Mouse (Mus musculus): ENCODE data around the gene Rae1. TPM values are rescaled to one million over a fixed set of nuclear protein-coding genes. Genes with fewer than 3 reads are reported as not detected.

The Rae1 gene
- polyA plus RNA-seq, 1 experiment from 2014 or later, result 118 TPM

GRCm38 (mm10) chr2:173056882-173057315 lies 57.0 kb downstream of the Rae1 start:
- Histone ChIP-seq H3K27ac (no peak overlapping the region), H3K4me1 (no peaks in the 10 kb centered on the region), H3K4me3 (no peak overlapping the region), H3K27me3 (replicated peaks) (no peaks in the 10 kb centered on the region), H3K4me2 (no peak overlapping the region), H3K9me3 (no peaks in the 10 kb centered on the region), H3K36me3 (replicated peaks) (no peaks in the 10 kb centered on the region), H3K9ac (no peak overlapping the region)
- whole genome bisulfite sequencing, result 80% methylated on average over 11 of the region's 11 CpGs
- no peak for ATAC-seq (replicated peaks)

- Histone ChIP-seq H3K4me3 (no peak overlapping the region), H3K36me3 (replicated peaks) (no peaks in the 10 kb centered on the region), H3K27me3 (replicated peaks) (no peaks in the 10 kb centered on the region), H3K9me3 (no peaks in the 10 kb centered on the region), H3K9ac (no peak overlapping the region), H3K4me2 (no peak overlapping the region), H3K4me1 (no peaks in the 10 kb centered on the region), H3K27ac (no peak overlapping the region)
- no peak for ATAC-seq (replicated peaks)
- 73% methylated on average over 10 of the region's 10 CpGs for WGBS
These were observed 57.7 kb downstream of the Rae1 start for GRCm38 (mm10) chr2:173057623-173058022.

DNA sequence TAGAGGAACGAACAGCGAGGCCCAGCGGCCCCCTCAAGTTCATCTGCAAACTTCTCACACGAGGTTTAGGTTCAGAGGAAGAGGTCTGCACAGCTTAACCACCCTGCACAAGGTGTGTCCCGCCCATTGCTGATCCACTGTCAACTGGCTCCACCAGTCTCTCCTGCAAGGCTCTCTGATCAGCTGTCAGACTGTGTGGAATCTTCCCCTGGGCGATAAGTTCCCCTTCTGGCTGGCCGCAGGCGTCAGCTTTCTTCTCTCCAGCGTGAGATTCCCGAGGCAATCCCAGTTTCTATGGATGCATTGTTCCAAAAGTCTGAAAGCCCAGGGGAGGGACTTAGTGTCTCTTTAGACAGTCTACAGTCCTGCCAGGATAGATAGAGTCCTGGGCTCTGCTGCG lies 58.3 kb downstream of the Rae1 start:
- 38% methylated on average over 11 of the region's 11 CpGs for WGBS

GRCm38 (mm10) chr2:173060450-173060849 lies 60.5 kb downstream of the Rae1 start:
- WGBS, result 90% methylated on average over 9 of the region's 9 CpGs
- Histone ChIP-seq H3K27ac (no peak overlapping the region), H3K4me2 (no peak overlapping the region), H3K4me1 (no peaks in the 10 kb centered on the region), H3K9me3 (no peaks in the 10 kb centered on the region), H3K4me3 (no peak overlapping the region), H3K36me3 (replicated peaks) (no peaks in the 10 kb centered on the region), H3K9ac (no peak overlapping the region), H3K27me3 (replicated peaks) (no peaks in the 10 kb centered on the region)
- no peak for ATAC-seq (replicated peaks)

More for the DNA sequence above, 58.3 kb downstream of the Rae1 start:
- H3K27me3 ChIP-seq (replicated peaks), result no peaks in the 10 kb centered on the region
- no peak overlapping the region for H3K4me3 ChIP-seq
- no peaks in the 10 kb centered on the region for H3K9me3 ChIP-seq
- no peak overlapping the region for H3K4me2 ChIP-seq
- H3K27ac ChIP-seq, result no peak overlapping the region
- no peak for ATAC-seq (replicated peaks)
- no peaks in the 10 kb centered on the region for H3K4me1 ChIP-seq
- H3K36me3 ChIP-seq (replicated peaks), result no peaks in the 10 kb centered on the region
- no peak overlapping the region for H3K9ac ChIP-seq

- Histone ChIP-seq H3K4me3 (no peak overlapping the region), H3K9ac (no peak overlapping the region), H3K36me3 (replicated peaks) (no peaks in the 10 kb centered on the region), H3K4me1 (no peaks in the 10 kb centered on the region), H3K27ac (no peak overlapping the region), H3K27me3 (replicated peaks) (no peaks in the 10 kb centered on the region), H3K9me3 (no peaks in the 10 kb centered on the region), H3K4me2 (no peak overlapping the region)
- 79% methylated on average over 15 of the region's 15 CpGs for WGBS
- ATAC-seq (replicated peaks), result no peak
These were observed 61.8 kb downstream of the Rae1 start for GRCm38 (mm10) chr2:173061443-173062351.

DNA sequence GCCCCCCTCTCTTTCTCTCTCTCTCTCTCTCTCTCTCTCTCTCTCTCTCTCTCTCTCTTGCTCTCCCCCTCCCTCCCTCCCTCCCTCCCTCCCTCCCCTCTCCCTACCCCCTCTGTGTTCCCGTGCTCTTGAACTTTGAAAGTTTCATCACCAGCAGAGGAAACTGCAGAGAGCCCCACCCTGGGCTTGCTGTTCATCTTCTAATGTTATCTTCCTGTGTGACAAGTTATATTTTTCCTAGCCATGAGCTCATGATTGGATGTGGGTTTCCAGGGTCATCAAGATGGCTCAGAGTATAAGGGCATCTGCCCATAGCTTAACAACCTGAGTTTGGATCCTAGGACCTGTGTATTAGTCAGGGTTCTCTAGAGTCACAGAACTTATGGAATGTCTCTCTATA lies 63.3 kb downstream of the Rae1 start:
- H3K27me3 ChIP-seq (replicated peaks), result no peaks in the 10 kb centered on the region
- H3K9me3 ChIP-seq, result no peaks in the 10 kb centered on the region
- no peak overlapping the region for H3K4me3 ChIP-seq
- H3K4me2 ChIP-seq, result no peak overlapping the region
- H3K36me3 ChIP-seq (replicated peaks), result no peaks in the 10 kb centered on the region
- WGBS, result 100% methylated on average over 1 of the region's 1 CpGs
- H3K27ac ChIP-seq, result no peak overlapping the region
- no peak overlapping the region for H3K9ac ChIP-seq
- H3K4me1 ChIP-seq, result no peaks in the 10 kb centered on the region
- no peak for ATAC-seq (replicated peaks)

DNA sequence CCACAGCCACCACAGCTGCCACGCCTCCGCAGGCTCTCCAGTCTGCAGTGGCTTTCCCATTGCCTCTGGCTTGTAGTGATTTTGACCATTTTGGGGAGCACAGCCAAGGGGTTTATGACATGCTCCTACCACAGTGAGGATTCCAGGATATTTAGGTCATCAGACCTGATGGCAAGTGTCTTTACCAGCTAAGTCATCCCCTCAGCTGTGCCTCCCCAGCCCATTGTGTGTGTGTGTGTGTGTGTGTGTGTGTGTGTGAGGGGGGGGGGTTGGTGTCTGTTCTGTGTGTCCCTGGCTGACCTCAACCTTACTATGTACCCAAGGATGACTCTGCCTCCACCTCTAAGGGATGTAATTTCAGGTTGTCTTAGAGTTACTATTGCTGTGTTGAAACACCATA lies 64.9 kb downstream of the Rae1 start:
- Histone ChIP-seq H3K9me3 (no peaks in the 10 kb centered on the region), H3K4me3 (no peak overlapping the region), H3K27me3 (replicated peaks) (no peaks in the 10 kb centered on the region), H3K4me1 (no peaks in the 10 kb centered on the region), H3K4me2 (no peak overlapping the region), H3K36me3 (replicated peaks) (no peaks in the 10 kb centered on the region), H3K27ac (no peak overlapping the region), H3K9ac (no peak overlapping the region)
- whole genome bisulfite sequencing, result 97% methylated on average over 2 of the region's 2 CpGs
- no peak for ATAC-seq (replicated peaks)

Other genes with a start within 250 kb of the Rae1 start
- gene Bmp7, start 59.8 kb upstream of the Rae1 start, polyA plus RNA-seq (2015; fragmentation: Nextera tagmentation; extraction: Ambion mirVana), result 14.3 and 17.2 TPM in 2 replicates
- gene Spo11, start 22.4 kb upstream of the Rae1 start, polyA plus RNA-seq (2015; fragmentation: Nextera tagmentation; extraction: Ambion mirVana), result 1.4 TPM in 2 replicates
- 13.8 and 16.3 TPM in 2 replicates for gene Rbm38, start 20.4 kb downstream of the Rae1 start, polyA plus RNA-seq (2015; fragmentation: Nextera tagmentation; extraction: Ambion mirVana)
- 0.05 and 0.14 TPM in 2 replicates for gene Ctcfl, start 119.4 kb downstream of the Rae1 start, polyA plus RNA-seq (2015; fragmentation: Nextera tagmentation; extraction: Ambion mirVana)
- gene Pck1, start 152.9 kb downstream of the Rae1 start, polyA plus RNA-seq (2015; fragmentation: Nextera tagmentation; extraction: Ambion mirVana), result not detected in 2 replicates
- gene Zbp1, start 218.8 kb downstream of the Rae1 start, polyA plus RNA-seq (2015; fragmentation: Nextera tagmentation; extraction: Ambion mirVana), result 0.22 and 1.1 TPM in 2 replicates